8 mouse cellular contexts compared by ENCODE assay signal in genomic region chr10:67285176-67285814, GRCm38 (mm10). TPM values are rescaled to one million over a fixed set of nuclear protein-coding genes. Genes with fewer than 3 reads are reported as not detected.
DNase-seq lines count a peak whose midpoint lies in the region; ATAC-seq and TF ChIP-seq lines count a peak whose summit lies in the region.

Gene Nrbf2, minus strand, starts transcription at chr10:67285305.

- CTCF ChIA-PET in Patski (lab: Charles Lee), result interaction anchor here (1.6 kb wide), 1 partner anchor 30 kb away, joined by 3 read pairs; no protein-coding TSS in a partner anchor

- peak; percentile 39 for DNase-seq in Patski (ENCODE audit: low read depth, low spot score)
- DNase-seq in cerebellum, postnatal 14 days, result peak; percentile 89 to 92
- DNase-seq in frontal cortex, postnatal 25 days (ENCODE audit: low spot score in 2 of 2), result peak; percentile 44 to 62
- peak; percentile 93 for DNase-seq in hindbrain, embryonic 14.5 days (ENCODE audit: low spot score)
- peak; percentile 76 for DNase-seq in layer of hippocampus, postnatal 36 days
- peak; percentile 95 for DNase-seq in lung, postnatal 36 days
- peak; percentile 96 for DNase-seq in retina, postnatal 1 day
- DNase-seq in urinary bladder, adult 18-20 months (ENCODE audit: low spot score in 2 of 2), result peak; percentile 47 to 74

- no peaks in the 10 kb centered on the region for H3K36me3 ChIP-seq in hindbrain, embryonic 14.5 days (replicated peaks; ENCODE audit: control insufficient read depth, insufficient read depth)

- H3K9me3 ChIP-seq in hindbrain, embryonic 14.5 days (ENCODE audit: control insufficient read depth, low read length), result no peaks in the 10 kb centered on the region

- H3K9ac ChIP-seq in hindbrain, embryonic 14.5 days, result peak within 1 kb of the TSS; percentile 92

- 3% methylated on average over 47 of the region's 52 CpGs for WGBS in hindbrain, embryonic 14.5 days

- peaks cover 25% of the 10 kb centered on the region for H3K4me1 ChIP-seq in hindbrain, embryonic 14.5 days (replicated peaks; ENCODE audit: control insufficient read depth, insufficient read depth, low read length)

- TF ChIP-seq CTCF in Patski (IDR thresholded peaks at IDR 0.05), result no peak

- H3K4me2 ChIP-seq in hindbrain, embryonic 14.5 days (replicated peaks), result peak within 1 kb of the TSS; percentile 94

- peak within 1 kb of the TSS; percentile 79 for H3K27ac ChIP-seq in hindbrain, embryonic 14.5 days

- ATAC-seq in Patski, result peak; percentile 83
- peak; percentile 93 for ATAC-seq in hindbrain, embryonic 14.5 days (ENCODE audit: low FRiP score)

- peak within 1 kb of the TSS; percentile 96 for H3K4me3 ChIP-seq in hindbrain, embryonic 14.5 days (replicated peaks; ENCODE audit: low read length)

- no peaks in the 10 kb centered on the region for H3K27me3 ChIP-seq in Patski
- no peaks in the 10 kb centered on the region for H3K27me3 ChIP-seq in hindbrain, embryonic 14.5 days (ENCODE audit: control insufficient read depth, insufficient read depth, low read length)

- in situ Hi-C loops in Patski (cut with MboI; ENCODE audit: low pct_unique_long_range_greater_than_20kb), result no loop called here

- POLR2A ChIA-PET in Patski (lab: Charles Lee), result no interaction called here

RNA-seq across cellular contexts. Expression of gene Nrbf2, which starts in this region (rescaled TPM):
- 19.9 TPM for polyA plus RNA-seq in Patski (2021)
- polyA plus RNA-seq in hindbrain, embryonic 14.5 days (2014; fragmentation: Nextera tagmentation; extraction: Ambion mirVana), result 40.2 and 44.4 TPM in 2 replicates
- 10 to 100 TPM; 21.8 to 22.5 TPM for total RNA-seq in layer of hippocampus, postnatal 36 days (2021)

Comparison
In these comparisons a context has a peak if more than half of its experiments do, and no peak if none do; other contexts are left out.
1. Peak in every context shown above with its lines: DNase-seq, ATAC-seq, H3K4me3 ChIP-seq and H3K27ac ChIP-seq.
2. DNase-seq: peak in every context shown above with its lines; median percentile 96 in retina, postnatal 1 day; 95 in lung, postnatal 36 days; 93 in hindbrain, embryonic 14.5 days; 90 in cerebellum, postnatal 14 days; 76 in layer of hippocampus, postnatal 36 days; 60 in urinary bladder, adult 18-20 months; 53 in frontal cortex, postnatal 25 days; 39 in Patski.